Mouse (Mus musculus): ENCODE measurements at regions not wholly inside any gene's neighbourhood (a gene's known extent, or its start where the extent isn't known, plus 50 kb on each side); places are given as distances from the start of the nearest gene placed in this dataset.

DNA sequence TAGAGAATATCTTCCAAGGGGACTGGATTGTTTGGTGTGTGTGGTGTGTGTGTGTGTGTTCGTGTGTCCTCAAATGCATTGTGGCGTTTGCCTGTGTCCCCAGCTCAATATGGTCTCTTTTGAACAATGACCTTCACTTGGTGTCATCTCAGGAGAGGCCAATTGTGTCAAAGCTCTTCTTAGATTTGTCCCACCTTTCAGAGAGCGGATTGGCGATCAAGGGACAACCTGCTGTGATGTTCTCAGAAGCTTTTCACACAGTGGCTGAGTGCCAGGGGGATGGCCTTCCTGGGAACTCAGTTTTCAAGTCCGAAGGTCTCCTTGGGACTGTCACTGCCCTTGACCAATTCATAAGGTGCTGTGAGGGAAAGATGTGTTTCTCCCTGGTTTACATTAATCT is 433.0 kb upstream of the Pou3f3 start:
- no peak overlapping the region for H3K4me2 ChIP-seq (ENCODE audit: low read depth, low read length)
- H3K27me3 ChIP-seq (ENCODE audit: control insufficient read depth, insufficient read depth, low read depth, low read length), result no peaks in the 10 kb centered on the region
- no peak overlapping the region for H3K27ac ChIP-seq (ENCODE audit: low read length)
- ATAC-seq (ENCODE audit: low read depth), result no peak
- no peak overlapping the region for H3K9ac ChIP-seq (ENCODE audit: low read length)
- H3K4me1 ChIP-seq (replicated peaks; ENCODE audit: control insufficient read depth, insufficient read depth, low read length), result peaks cover 2% of the 10 kb centered on the region; the same call in 1 of the 2 replicates
- WGBS, result 69% methylated on average over 5 of the region's 5 CpGs
- no peak overlapping the region for H3K4me3 ChIP-seq (ENCODE audit: low read length)
- H3K36me3 ChIP-seq (ENCODE audit: control insufficient read depth, insufficient read depth, low read length), result no peaks in the 10 kb centered on the region
- H3K9me3 ChIP-seq (ENCODE audit: control insufficient read depth, low read length), result no peaks in the 10 kb centered on the region

DNA sequence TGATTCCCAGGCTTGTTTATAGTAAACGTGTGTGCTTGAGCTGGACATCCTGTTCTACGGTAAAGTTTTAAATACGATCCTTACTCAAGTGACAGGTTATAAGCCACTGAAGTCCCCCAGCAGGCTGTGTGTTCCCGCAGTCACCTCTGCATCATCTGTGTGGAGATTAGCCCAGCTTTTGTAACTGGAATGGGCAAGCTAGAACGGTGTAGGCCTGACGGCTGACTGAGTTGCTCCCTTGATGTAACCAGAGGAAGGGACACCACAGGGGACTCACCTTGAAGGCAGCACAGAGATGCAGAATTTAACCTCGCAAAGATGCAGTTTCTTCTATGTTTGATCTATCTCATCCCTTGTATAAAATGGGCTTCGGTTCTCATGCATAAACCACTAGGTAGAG is 418.4 kb upstream of the Pou3f3 start:
- Histone ChIP-seq H3K27me3 (ENCODE audit: control insufficient read depth, insufficient read depth, low read depth, low read length) (no peaks in the 10 kb centered on the region), H3K9ac (ENCODE audit: low read length) (no peak overlapping the region), H3K4me3 (ENCODE audit: low read length) (no peak overlapping the region), H3K4me1 (replicated peaks; ENCODE audit: control insufficient read depth, insufficient read depth, low read length) (no peaks in the 10 kb centered on the region), H3K9me3 (ENCODE audit: control insufficient read depth, low read length) (no peaks in the 10 kb centered on the region), H3K27ac (ENCODE audit: low read length) (no peak overlapping the region), H3K4me2 (ENCODE audit: low read depth, low read length) (no peak overlapping the region), H3K36me3 (ENCODE audit: control insufficient read depth, insufficient read depth, low read length) (no peaks in the 10 kb centered on the region)
- WGBS, result 46% methylated on average over 8 of the region's 8 CpGs
- no peak for ATAC-seq (ENCODE audit: low read depth)

DNA sequence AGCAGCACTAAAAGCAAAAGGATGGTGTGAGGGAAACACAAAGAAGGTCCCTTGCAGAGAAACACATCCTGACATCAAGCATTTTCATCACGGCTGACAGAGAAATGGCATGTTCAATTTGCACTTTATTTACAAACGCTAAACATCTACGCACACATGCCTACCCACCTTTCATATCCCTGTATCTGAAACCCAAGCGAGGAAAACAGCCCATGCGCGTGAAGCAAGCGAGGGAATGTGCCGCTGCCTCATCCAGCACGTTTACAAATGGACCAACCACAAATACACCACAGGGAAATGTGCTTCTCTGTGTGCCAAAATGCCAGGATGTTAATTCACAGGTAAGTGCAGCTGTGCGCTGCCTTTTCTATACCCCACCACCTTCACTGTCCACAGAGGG is 399.7 kb upstream of the Pou3f3 start:
- Histone ChIP-seq H3K4me2 (ENCODE audit: low read depth, low read length) (peak overlapping the region; percentile 40), H3K4me1 (replicated peaks; ENCODE audit: control insufficient read depth, insufficient read depth, low read length) (no peaks in the 10 kb centered on the region), H3K27ac (ENCODE audit: low read length) (no peak overlapping the region), H3K36me3 (ENCODE audit: control insufficient read depth, insufficient read depth, low read length) (no peaks in the 10 kb centered on the region), H3K9ac (ENCODE audit: low read length) (no peak overlapping the region), H3K9me3 (ENCODE audit: control insufficient read depth, low read length) (no peaks in the 10 kb centered on the region), H3K4me3 (ENCODE audit: low read length) (no peak overlapping the region), H3K27me3 (ENCODE audit: control insufficient read depth, insufficient read depth, low read depth, low read length) (no peaks in the 10 kb centered on the region)
- WGBS, result 50% methylated on average over 10 of the region's 10 CpGs
- no peak for ATAC-seq (ENCODE audit: low read depth)

DNA sequence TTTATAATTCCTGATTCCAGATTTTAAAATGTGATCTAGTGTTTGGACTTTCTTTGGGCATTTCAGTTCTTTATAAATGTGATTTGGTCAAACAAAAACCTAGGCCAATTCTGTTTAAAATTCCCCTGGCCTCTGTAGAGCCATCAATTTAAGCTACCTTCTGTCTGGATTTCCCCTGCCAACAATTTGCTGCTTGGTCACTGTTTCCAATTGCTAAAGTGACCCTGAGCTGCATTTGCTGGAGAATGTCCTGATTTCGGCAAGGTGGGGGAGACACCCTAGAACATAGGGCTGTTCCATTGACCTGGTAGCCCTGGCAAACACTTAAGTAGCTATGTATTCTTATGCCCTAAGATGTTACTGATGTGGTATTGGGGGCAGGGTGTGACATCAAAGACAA is 386.3 kb upstream of the Pou3f3 start:
- H3K4me2 ChIP-seq (ENCODE audit: low read depth, low read length), result no peak overlapping the region
- no peaks in the 10 kb centered on the region for H3K27me3 ChIP-seq (ENCODE audit: control insufficient read depth, insufficient read depth, low read depth, low read length)
- H3K4me3 ChIP-seq (ENCODE audit: low read length), result no peak overlapping the region
- H3K27ac ChIP-seq (ENCODE audit: low read length), result no peak overlapping the region
- H3K9me3 ChIP-seq (ENCODE audit: control insufficient read depth, low read length), result no peaks in the 10 kb centered on the region
- no peaks in the 10 kb centered on the region for H3K4me1 ChIP-seq (replicated peaks; ENCODE audit: control insufficient read depth, insufficient read depth, low read length)
- H3K9ac ChIP-seq (ENCODE audit: low read length), result no peak overlapping the region
- 94% methylated on average over 1 of the region's 1 CpGs for WGBS
- ATAC-seq (ENCODE audit: low read depth), result no peak
- no peaks in the 10 kb centered on the region for H3K36me3 ChIP-seq (ENCODE audit: control insufficient read depth, insufficient read depth, low read length)

DNA sequence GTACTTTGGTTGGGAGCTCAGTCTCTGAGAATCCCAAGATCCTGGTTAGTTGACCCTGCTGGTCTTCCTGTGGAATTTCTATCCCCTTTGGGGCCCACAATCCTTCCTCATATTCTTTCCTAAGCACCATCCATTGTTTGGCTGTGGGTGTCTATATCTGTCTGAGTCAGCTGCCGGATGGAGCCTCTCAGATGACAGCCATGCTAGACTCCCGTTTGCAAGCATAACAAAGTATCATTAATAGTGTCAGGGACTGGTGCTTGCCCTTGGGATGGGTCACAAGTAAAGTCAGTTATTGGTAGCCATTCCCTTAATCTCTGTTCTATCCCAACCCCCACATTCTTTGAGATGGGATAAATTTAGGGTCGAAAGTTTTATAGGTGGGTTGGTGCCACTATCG is 382.1 kb upstream of the Pou3f3 start:
- no peaks in the 10 kb centered on the region for H3K36me3 ChIP-seq (ENCODE audit: control insufficient read depth, insufficient read depth, low read length)
- H3K4me2 ChIP-seq (ENCODE audit: low read depth, low read length), result no peak overlapping the region
- no peak overlapping the region for H3K27ac ChIP-seq (ENCODE audit: low read length)
- no peak overlapping the region for H3K9ac ChIP-seq (ENCODE audit: low read length)
- H3K9me3 ChIP-seq (ENCODE audit: control insufficient read depth, low read length), result no peaks in the 10 kb centered on the region
- WGBS, result 77% methylated on average over 4 of the region's 4 CpGs
- no peak overlapping the region for H3K4me3 ChIP-seq (ENCODE audit: low read length)
- H3K4me1 ChIP-seq (replicated peaks; ENCODE audit: control insufficient read depth, insufficient read depth, low read length), result no peaks in the 10 kb centered on the region
- H3K27me3 ChIP-seq (ENCODE audit: control insufficient read depth, insufficient read depth, low read depth, low read length), result no peaks in the 10 kb centered on the region
- ATAC-seq (ENCODE audit: low read depth), result no peak

DNA sequence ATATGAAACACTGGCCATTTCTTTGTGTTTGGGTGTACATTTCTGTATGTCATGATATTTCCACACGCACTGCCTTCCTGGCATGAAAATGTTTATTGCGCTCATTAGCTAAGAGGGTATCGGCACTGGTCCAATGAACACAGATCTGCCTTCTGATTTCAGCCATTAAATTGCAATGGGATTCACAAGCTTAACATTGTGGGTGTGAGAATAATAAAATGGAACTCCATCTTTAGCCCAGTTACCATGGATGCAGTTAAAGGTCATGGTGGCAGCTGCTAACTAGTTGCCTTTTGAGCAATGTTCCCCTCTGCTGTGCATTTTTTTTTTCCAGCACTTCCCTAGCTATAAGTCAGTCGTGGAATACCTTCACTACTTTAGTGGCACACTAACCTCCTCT is 343.7 kb upstream of the Pou3f3 start:
- H3K4me1 ChIP-seq (replicated peaks; ENCODE audit: control insufficient read depth, insufficient read depth, low read length), result peaks cover 4% of the 10 kb centered on the region; the same call in 1 of the 2 replicates
- H3K4me2 ChIP-seq (ENCODE audit: low read depth, low read length), result no peak overlapping the region
- H3K36me3 ChIP-seq (ENCODE audit: control insufficient read depth, insufficient read depth, low read length), result no peaks in the 10 kb centered on the region
- H3K27ac ChIP-seq (ENCODE audit: low read length), result no peak overlapping the region
- no peak overlapping the region for H3K4me3 ChIP-seq (ENCODE audit: low read length)
- H3K9ac ChIP-seq (ENCODE audit: low read length), result no peak overlapping the region
- no peaks in the 10 kb centered on the region for H3K9me3 ChIP-seq (ENCODE audit: control insufficient read depth, low read length)
- H3K27me3 ChIP-seq (ENCODE audit: control insufficient read depth, insufficient read depth, low read depth, low read length), result no peaks in the 10 kb centered on the region
- WGBS, result 76% methylated on average over 4 of the region's 4 CpGs
- no peak for ATAC-seq (ENCODE audit: low read depth)

DNA sequence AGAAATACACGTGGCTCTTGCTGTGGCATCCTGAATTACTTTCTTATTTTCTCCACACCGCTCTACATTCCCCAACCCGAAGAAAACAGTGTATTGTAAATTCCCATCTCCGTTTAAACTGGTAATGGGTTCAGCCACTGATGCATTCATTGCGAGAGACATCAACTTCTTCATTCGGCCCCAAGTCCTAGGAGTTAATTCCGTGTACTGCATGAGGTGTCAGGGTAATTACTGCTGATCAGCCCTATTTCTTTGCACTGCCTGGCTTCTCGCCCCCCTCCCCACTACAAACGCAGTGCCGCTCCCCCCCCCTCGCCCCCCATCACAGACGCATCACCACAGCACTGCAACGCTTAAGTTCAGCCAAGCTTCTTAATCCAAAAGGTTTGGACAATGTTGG is 343.2 kb upstream of the Pou3f3 start:
- Histone ChIP-seq H3K4me2 (ENCODE audit: low read depth, low read length) (peak overlapping the region; percentile 28), H3K36me3 (ENCODE audit: control insufficient read depth, insufficient read depth, low read length) (no peaks in the 10 kb centered on the region), H3K9ac (ENCODE audit: low read length) (no peak overlapping the region), H3K27me3 (ENCODE audit: control insufficient read depth, insufficient read depth, low read depth, low read length) (no peaks in the 10 kb centered on the region), H3K4me3 (ENCODE audit: low read length) (no peak overlapping the region), H3K27ac (ENCODE audit: low read length) (no peak overlapping the region), H3K4me1 (replicated peaks; ENCODE audit: control insufficient read depth, insufficient read depth, low read length) (peaks cover 4% of the 10 kb centered on the region; the same call in 1 of the 2 replicates), H3K9me3 (ENCODE audit: control insufficient read depth, low read length) (no peaks in the 10 kb centered on the region)
- 55% methylated on average over 13 of the region's 13 CpGs for WGBS
- no peak for ATAC-seq (ENCODE audit: low read depth)

DNA sequence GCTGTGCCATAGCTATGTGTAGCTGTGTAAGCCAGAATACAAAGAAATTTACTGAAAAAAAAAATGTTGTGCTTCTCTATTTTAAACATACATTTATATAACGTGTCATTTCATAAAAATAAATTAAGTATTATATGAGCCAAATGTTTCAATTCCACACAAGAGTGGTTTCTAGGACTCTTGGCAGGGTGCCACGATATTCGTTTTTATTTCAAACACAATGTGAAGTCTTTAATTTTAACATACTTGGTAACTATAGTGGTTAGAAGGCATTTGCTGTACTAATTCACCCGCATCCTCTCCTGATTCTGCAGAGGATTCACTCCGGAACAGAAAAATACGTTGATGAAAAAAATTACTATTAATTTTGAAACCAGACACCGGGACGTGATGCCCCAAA is 342.5 kb upstream of the Pou3f3 start:
- Histone ChIP-seq H3K4me2 (ENCODE audit: low read depth, low read length) (peak overlapping the region; percentile 28; the same call in 1 of the 2 replicates), H3K36me3 (ENCODE audit: control insufficient read depth, insufficient read depth, low read length) (no peaks in the 10 kb centered on the region)

DNA sequence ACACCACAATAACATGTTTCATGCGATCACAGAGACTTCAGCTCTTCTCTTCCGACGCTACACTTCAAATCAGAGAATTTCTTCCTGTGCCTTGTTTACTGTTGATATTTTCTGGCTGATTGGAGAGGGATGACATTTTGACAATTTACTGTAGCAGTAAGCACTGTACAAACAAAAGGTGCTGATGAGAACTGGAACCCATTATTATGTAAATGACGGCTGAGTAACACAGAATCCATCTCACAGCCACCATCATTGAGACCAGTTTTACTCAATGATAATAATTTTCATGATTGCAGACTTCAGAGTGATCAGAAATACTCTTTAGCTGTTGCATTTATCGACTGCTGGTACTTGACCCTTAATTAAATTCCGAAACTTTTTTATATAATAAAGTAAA is 341.5 kb upstream of the Pou3f3 start:
- H3K4me2 ChIP-seq (ENCODE audit: low read depth, low read length), result no peak overlapping the region
- H3K4me3 ChIP-seq (ENCODE audit: low read length), result no peak overlapping the region
- 72% methylated on average over 6 of the region's 6 CpGs for WGBS
- no peak overlapping the region for H3K27ac ChIP-seq (ENCODE audit: low read length)
- H3K4me1 ChIP-seq (replicated peaks; ENCODE audit: control insufficient read depth, insufficient read depth, low read length), result peaks cover 4% of the 10 kb centered on the region; the same call in 1 of the 2 replicates
- no peak overlapping the region for H3K9ac ChIP-seq (ENCODE audit: low read length)
- ATAC-seq (ENCODE audit: low read depth), result no peak
- no peaks in the 10 kb centered on the region for H3K27me3 ChIP-seq (ENCODE audit: control insufficient read depth, insufficient read depth, low read depth, low read length)
- H3K9me3 ChIP-seq (ENCODE audit: control insufficient read depth, low read length), result no peaks in the 10 kb centered on the region
- no peaks in the 10 kb centered on the region for H3K36me3 ChIP-seq (ENCODE audit: control insufficient read depth, insufficient read depth, low read length)

More for the DNA sequence above, 342.5 kb upstream of the Pou3f3 start:
- 37% methylated on average over 8 of the region's 8 CpGs for WGBS
- ATAC-seq (ENCODE audit: low read depth), result no peak
- no peak overlapping the region for H3K4me3 ChIP-seq (ENCODE audit: low read length)
- H3K9ac ChIP-seq (ENCODE audit: low read length), result no peak overlapping the region
- no peaks in the 10 kb centered on the region for H3K9me3 ChIP-seq (ENCODE audit: control insufficient read depth, low read length)
- H3K4me1 ChIP-seq (replicated peaks; ENCODE audit: control insufficient read depth, insufficient read depth, low read length), result peaks cover 4% of the 10 kb centered on the region; the same call in 1 of the 2 replicates
- H3K27me3 ChIP-seq (ENCODE audit: control insufficient read depth, insufficient read depth, low read depth, low read length), result no peaks in the 10 kb centered on the region
- no peak overlapping the region for H3K27ac ChIP-seq (ENCODE audit: low read length)

DNA sequence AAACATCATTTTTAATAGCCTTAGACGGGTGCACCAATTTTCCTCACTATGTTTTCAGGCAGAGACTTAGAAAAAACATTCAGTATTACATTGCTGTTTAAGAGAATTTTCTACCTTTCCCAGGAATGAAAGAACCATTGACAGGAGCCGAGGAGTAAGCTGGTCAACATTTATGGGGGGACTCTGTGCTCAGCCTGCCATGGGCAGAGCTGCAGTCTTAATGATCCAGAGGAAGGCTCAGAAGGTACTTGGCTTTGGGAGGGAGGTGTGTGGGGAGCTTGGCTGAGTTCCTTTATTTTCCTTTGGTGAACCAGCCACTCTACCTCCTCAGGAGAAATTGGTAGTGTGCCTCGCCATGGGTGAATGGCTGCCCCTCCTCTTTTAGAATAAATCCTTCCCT is 333.1 kb upstream of the Pou3f3 start:
- no peaks in the 10 kb centered on the region for H3K9me3 ChIP-seq (ENCODE audit: control insufficient read depth, low read length)
- no peak overlapping the region for H3K27ac ChIP-seq (ENCODE audit: low read length)
- H3K4me1 ChIP-seq (replicated peaks; ENCODE audit: control insufficient read depth, insufficient read depth, low read length), result no peaks in the 10 kb centered on the region
- H3K36me3 ChIP-seq (ENCODE audit: control insufficient read depth, insufficient read depth, low read length), result no peaks in the 10 kb centered on the region
- H3K27me3 ChIP-seq (ENCODE audit: control insufficient read depth, insufficient read depth, low read depth, low read length), result no peaks in the 10 kb centered on the region
- 76% methylated on average over 3 of the region's 3 CpGs for WGBS
- H3K9ac ChIP-seq (ENCODE audit: low read length), result no peak overlapping the region
- no peak for ATAC-seq (ENCODE audit: low read depth)
- H3K4me2 ChIP-seq (ENCODE audit: low read depth, low read length), result no peak overlapping the region
- no peak overlapping the region for H3K4me3 ChIP-seq (ENCODE audit: low read length)
